Mouse (Mus musculus): Measurements from ENCODE around the gene Cd300a. TPM values are rescaled to one million over a fixed set of nuclear protein-coding genes. Genes with fewer than 3 reads are reported as not detected.

Gene Cd300a
- polyA plus RNA-seq, 1 experiment from 2014 or later: 0.75 TPM

- no peak for DNase-seq
- ATAC-seq (ENCODE audit: insufficient read depth): no peak
- Histone ChIP-seq H3K4me2 (peak overlapping the region; percentile 23; the same call in 1 of the 2 replicates), H3K9ac (no peak overlapping the region), H3K4me3 (ENCODE audit: low read depth, low read length) (no peak overlapping the region), H3K4me1 (ENCODE audit: insufficient read depth) (peaks cover 15% of the 10 kb centered on the region), H3K27me3 (ENCODE audit: insufficient read depth, low read length) (no peaks in the 10 kb centered on the region), H3K36me3 (ENCODE audit: insufficient read depth) (peaks cover 36% of the 10 kb centered on the region), H3K27ac (ENCODE audit: low read depth) (peak overlapping the region; percentile 54; the same call in 1 of the 2 replicates), H3K9me3 (ENCODE audit: low read depth, low read length) (no peaks in the 10 kb centered on the region)
- TF ChIP-seq CTCF (IDR thresholded peaks at IDR 0.05; ENCODE audit: low read depth): no peak
- WGBS: 37% methylated on average over 11 of the region's 11 CpGs
These were observed 22.2 kb upstream of the Cd300a start for GRCm38 (mm10) chr11:114867361-114868235.

GRCm38 (mm10) chr11:114868280-114868679, 21.6 kb upstream of the Cd300a start:
- no peaks in the 10 kb centered on the region for H3K9me3 ChIP-seq (ENCODE audit: low read depth, low read length)
- TF ChIP-seq CTCF (IDR thresholded peaks at IDR 0.05; ENCODE audit: low read depth): no peak
- ATAC-seq (ENCODE audit: insufficient read depth) (no peak), DNase-seq (no peak)
- peaks cover 15% of the 10 kb centered on the region for H3K4me1 ChIP-seq (ENCODE audit: insufficient read depth)
- no peaks in the 10 kb centered on the region for H3K27me3 ChIP-seq (ENCODE audit: insufficient read depth, low read length)
- H3K36me3 ChIP-seq (ENCODE audit: insufficient read depth): peaks cover 36% of the 10 kb centered on the region
- H3K9ac ChIP-seq: no peak overlapping the region
- H3K27ac ChIP-seq (ENCODE audit: low read depth): no peak overlapping the region
- no peak overlapping the region for H3K4me3 ChIP-seq (ENCODE audit: low read depth, low read length)
- 88% methylated on average over 12 of the region's 12 CpGs for WGBS
- H3K4me2 ChIP-seq: no peak overlapping the region

- WGBS: 89% methylated on average over 1 of the region's 1 CpGs
- no peak overlapping the region for H3K27ac ChIP-seq (ENCODE audit: low read depth)
- peaks cover 27% of the 10 kb centered on the region for H3K36me3 ChIP-seq (ENCODE audit: insufficient read depth)
- no peak overlapping the region for H3K9ac ChIP-seq
- DNase-seq (no peak), ATAC-seq (ENCODE audit: insufficient read depth) (no peak)
- H3K4me1 ChIP-seq (ENCODE audit: insufficient read depth): peaks cover 15% of the 10 kb centered on the region
- H3K4me2 ChIP-seq: no peak overlapping the region
- no peak overlapping the region for H3K4me3 ChIP-seq (ENCODE audit: low read depth, low read length)
- TF ChIP-seq CTCF (IDR thresholded peaks at IDR 0.05; ENCODE audit: low read depth): no peak
- no peaks in the 10 kb centered on the region for H3K9me3 ChIP-seq (ENCODE audit: low read depth, low read length)
- H3K27me3 ChIP-seq (ENCODE audit: insufficient read depth, low read length): no peaks in the 10 kb centered on the region
These were observed 20.1 kb upstream of the Cd300a start for GRCm38 (mm10) chr11:114869787-114870186.

- Histone ChIP-seq H3K9me3 (ENCODE audit: low read depth, low read length) (no peaks in the 10 kb centered on the region), H3K4me3 (ENCODE audit: low read depth, low read length) (no peak overlapping the region), H3K4me2 (no peak overlapping the region), H3K9ac (no peak overlapping the region), H3K27me3 (ENCODE audit: insufficient read depth, low read length) (no peaks in the 10 kb centered on the region), H3K27ac (ENCODE audit: low read depth) (no peak overlapping the region), H3K4me1 (ENCODE audit: insufficient read depth) (peaks cover 9% of the 10 kb centered on the region), H3K36me3 (ENCODE audit: insufficient read depth) (peaks cover 20% of the 10 kb centered on the region)
- TF ChIP-seq CTCF (IDR thresholded peaks at IDR 0.05; ENCODE audit: low read depth): no peak
- no peak for DNase-seq
- WGBS: 84% methylated on average over 2 of the region's 2 CpGs
- ATAC-seq (ENCODE audit: insufficient read depth): no peak
These were observed 18.3 kb upstream of the Cd300a start for GRCm38 (mm10) chr11:114871540-114871939.

GRCm38 (mm10) chr11:114873022-114873817, 16.6 kb upstream of the Cd300a start:
- no peak overlapping the region for H3K9ac ChIP-seq
- 33% methylated on average over 6 of the region's 6 CpGs for WGBS
- peaks cover 17% of the 10 kb centered on the region for H3K36me3 ChIP-seq (ENCODE audit: insufficient read depth)
- peak overlapping the region; percentile 2; the same call in 1 of the 2 replicates for H3K27ac ChIP-seq (ENCODE audit: low read depth)
- H3K4me1 ChIP-seq (ENCODE audit: insufficient read depth): no peaks in the 10 kb centered on the region; the same call in 1 of the 2 replicates
- H3K27me3 ChIP-seq (ENCODE audit: insufficient read depth, low read length): no peaks in the 10 kb centered on the region
- H3K4me3 ChIP-seq (ENCODE audit: low read depth, low read length): no peak overlapping the region
- no peak for TF ChIP-seq CTCF (IDR thresholded peaks at IDR 0.05; ENCODE audit: low read depth)
- no peak for DNase-seq
- H3K4me2 ChIP-seq: no peak overlapping the region
- H3K9me3 ChIP-seq (ENCODE audit: low read depth, low read length): no peaks in the 10 kb centered on the region
- ATAC-seq (ENCODE audit: insufficient read depth): no peak

- no peaks in the 10 kb centered on the region; the same call in 1 of the 2 replicates for H3K4me1 ChIP-seq (ENCODE audit: insufficient read depth)
- H3K27ac ChIP-seq (ENCODE audit: low read depth): no peak overlapping the region
These were observed 15.4 kb upstream of the Cd300a start for GRCm38 (mm10) chr11:114874226-114875145.

More at GRCm38 (mm10) chr11:114874226-114875145, 15.4 kb upstream of the Cd300a start:
- H3K4me3 ChIP-seq (ENCODE audit: low read depth, low read length): no peak overlapping the region
- ATAC-seq (ENCODE audit: insufficient read depth): no peak
- no peak overlapping the region for H3K4me2 ChIP-seq
- no peaks in the 10 kb centered on the region for H3K9me3 ChIP-seq (ENCODE audit: low read depth, low read length)
- no peak overlapping the region for H3K9ac ChIP-seq
- no peaks in the 10 kb centered on the region for H3K27me3 ChIP-seq (ENCODE audit: insufficient read depth, low read length)
- DNase-seq: no peak
- WGBS: 45% methylated on average over 9 of the region's 9 CpGs
- peaks cover 17% of the 10 kb centered on the region for H3K36me3 ChIP-seq (ENCODE audit: insufficient read depth)
- no peak for TF ChIP-seq CTCF (IDR thresholded peaks at IDR 0.05; ENCODE audit: low read depth)

All from lung, embryonic 14.5 days (tissue).